Mouse (Mus musculus): ENCODE data around the gene Prr5l.

Gene Prr5l

GRCm38 (mm10) chr2:101823821-101824220 lies 59.0 kb downstream of the Prr5l start:
- DNase-seq (ENCODE audit: extremely low read depth, low read depth, low spot score) = no peak

- DNase-seq (ENCODE audit: extremely low read depth, low read depth, low spot score) = no peak
These were observed 60.0 kb downstream of the Prr5l start for GRCm38 (mm10) chr2:101822785-101823184.

DNA sequence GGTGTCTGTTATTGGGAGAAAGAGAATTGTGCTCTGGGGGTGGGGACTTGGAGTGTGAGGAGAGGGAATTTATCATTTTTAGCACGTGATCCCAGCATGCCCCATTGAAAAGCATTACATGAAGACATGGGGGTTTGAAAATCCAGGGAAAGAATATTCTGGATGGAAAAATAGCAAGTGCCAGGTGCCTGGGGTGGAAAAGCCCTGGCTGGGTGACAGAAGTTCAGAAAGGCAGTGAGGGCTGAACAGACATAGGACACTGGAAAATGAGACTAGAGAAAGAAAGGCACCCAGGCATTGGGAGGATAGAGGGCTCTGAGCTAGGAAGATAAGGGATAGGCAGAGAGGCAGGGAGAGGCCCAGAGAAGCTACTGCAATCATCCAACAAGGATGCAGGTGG lies 62.0 kb downstream of the Prr5l start:
- no peak for DNase-seq (ENCODE audit: extremely low read depth, low read depth, low spot score)

DNA sequence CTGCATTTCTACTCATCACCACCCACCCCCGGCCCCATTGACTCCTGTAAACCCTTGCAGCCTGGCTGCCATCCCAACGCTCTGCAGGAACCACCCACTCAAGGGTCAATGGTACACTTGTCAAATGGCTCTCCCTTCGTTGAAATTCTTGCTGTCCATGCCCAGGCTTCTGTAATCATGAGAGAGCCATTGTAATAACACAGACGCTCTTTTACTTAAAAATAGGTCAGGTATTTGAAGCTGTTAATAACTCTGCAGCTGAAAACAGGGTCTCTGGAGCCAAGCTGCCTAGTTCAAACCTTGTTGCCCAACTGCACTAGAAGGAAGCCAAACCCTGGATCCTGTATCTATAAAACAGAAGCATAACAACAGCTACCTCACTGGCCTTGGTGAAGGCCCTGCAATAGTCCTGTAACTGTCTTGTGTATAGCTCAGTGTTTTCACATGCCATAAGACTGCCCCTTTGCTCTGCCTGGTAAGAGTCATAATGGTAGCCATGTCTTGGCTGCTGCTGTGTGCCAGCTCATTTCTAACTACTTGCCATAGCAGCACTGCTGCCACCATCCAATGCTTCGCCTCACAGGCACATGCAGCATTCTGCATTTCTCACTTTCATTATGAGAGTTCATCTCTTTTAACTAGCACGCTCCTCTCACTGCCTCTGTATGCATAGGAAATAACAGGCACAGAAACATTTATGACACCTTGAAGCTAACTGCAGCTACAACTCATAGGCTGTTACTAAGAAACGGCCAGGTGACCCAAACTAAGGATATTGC lies 63.7 kb downstream of the Prr5l start:
- DNase-seq (ENCODE audit: extremely low read depth, low read depth, low spot score) = no peak

DNA sequence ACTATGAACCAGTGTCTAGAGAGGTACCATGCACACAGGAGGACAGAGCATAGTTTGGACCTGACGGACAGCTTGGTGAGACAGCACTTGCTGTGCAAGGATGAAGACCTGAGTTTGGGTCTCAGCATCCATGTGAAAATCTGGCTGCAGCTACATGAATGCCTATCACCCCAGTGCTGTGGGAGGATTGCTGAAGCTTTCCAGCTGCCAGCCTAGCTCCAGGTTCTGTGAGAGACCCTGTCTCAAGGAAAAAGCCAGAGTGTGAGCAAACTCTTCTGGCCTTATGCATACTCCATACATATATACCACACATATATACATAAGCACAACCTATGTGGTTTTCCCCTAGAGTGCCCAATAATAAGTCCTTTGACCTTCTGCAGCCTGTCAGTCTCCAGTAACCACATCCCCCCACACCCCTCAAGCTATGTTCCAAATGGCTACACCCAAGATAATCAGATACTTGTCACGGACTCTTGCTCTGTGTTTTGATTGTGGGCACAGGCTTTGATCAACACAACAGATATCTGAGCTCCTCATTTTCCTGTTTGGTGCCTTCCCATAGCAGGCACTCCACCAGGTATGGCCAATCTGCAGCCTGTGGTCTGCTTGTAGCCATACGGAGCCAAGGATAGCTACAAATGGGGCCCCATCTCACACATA lies 66.0 kb downstream of the Prr5l start:
- no peak for DNase-seq (ENCODE audit: extremely low read depth, low read depth, low spot score)

- no peak for DNase-seq (ENCODE audit: extremely low read depth, low read depth, low spot score)
These were observed 67.4 kb downstream of the Prr5l start for GRCm38 (mm10) chr2:101815250-101815934.

GRCm38 (mm10) chr2:101814272-101814625 lies 68.6 kb downstream of the Prr5l start:
- no peak for DNase-seq (ENCODE audit: extremely low read depth, low read depth, low spot score)

DNA sequence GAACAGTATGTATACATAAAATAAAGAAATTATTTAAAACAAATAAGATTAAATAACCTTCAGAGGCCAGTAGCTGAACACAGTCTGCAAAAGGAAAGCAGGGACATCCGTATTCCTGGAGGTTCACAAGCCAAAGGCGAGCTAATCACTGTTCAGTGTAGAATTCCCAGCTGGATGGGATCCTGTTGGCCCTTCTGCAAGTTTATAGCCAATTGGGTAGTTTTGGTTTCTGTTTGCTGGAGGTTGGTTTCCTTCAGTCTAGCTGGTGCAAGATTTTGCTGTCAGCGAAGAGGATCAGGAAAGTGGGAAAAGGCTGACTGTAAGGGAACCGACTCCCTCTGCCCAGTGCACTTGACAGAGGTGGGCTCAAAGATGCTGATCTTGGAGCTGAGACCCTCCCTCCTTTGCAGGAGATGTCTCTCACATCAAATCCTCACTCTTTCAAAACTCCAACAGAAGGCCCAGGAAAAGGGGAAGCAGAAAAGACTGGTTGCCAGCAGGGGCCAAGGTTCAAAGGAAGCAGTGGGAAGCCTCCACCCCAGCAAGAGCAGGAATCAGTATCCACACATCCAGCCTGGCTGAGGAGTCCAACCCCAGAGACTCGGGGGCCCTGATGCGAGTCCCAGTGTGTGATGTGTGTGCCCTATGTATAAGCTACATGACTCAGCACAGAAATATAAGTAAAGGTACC lies 69.1 kb downstream of the Prr5l start:
- DNase-seq (ENCODE audit: extremely low read depth, low read depth, low spot score) = no peak

DNA sequence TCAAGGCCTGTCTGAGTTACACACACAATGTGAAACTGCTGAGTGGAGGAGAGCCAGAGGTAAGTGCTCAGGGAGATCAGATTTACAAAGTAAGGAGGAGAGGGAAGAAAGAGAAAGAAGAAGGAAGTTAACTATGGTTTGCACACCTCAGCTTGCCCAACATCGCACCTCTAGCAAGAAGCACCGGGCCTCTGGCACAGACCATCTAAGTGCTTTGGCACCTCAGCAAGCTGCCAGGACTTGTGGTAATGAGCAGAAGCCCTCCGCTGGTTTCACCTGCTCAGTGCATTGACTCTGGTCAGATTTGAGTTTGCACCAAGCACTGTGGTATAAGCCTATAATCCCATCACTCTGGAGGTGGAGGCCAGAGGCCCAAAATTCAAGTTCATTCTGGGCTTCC lies 70.9 kb downstream of the Prr5l start:
- DNase-seq (ENCODE audit: extremely low read depth, low read depth, low spot score) = no peak

DNA sequence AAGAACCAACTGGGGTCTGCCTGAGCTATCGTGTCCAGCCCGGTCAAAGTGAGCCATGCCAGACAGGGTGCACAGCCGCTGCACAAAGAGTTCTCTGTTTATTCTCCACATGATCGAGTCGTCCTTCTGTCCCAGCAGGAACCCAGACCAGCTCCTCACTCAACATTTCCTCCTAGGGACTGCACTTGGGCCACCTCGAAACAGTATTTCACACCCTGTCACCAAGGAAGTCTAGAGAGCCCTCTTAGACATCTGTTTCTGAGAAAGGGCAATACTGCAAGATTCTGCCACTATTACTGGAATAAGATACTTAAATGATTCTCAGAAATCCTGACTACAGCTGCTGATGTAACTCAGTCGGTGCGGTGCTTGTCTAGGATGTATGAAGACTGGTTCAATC lies 72.1 kb downstream of the Prr5l start:
- DNase-seq (ENCODE audit: extremely low read depth, low read depth, low spot score) = no peak

DNA sequence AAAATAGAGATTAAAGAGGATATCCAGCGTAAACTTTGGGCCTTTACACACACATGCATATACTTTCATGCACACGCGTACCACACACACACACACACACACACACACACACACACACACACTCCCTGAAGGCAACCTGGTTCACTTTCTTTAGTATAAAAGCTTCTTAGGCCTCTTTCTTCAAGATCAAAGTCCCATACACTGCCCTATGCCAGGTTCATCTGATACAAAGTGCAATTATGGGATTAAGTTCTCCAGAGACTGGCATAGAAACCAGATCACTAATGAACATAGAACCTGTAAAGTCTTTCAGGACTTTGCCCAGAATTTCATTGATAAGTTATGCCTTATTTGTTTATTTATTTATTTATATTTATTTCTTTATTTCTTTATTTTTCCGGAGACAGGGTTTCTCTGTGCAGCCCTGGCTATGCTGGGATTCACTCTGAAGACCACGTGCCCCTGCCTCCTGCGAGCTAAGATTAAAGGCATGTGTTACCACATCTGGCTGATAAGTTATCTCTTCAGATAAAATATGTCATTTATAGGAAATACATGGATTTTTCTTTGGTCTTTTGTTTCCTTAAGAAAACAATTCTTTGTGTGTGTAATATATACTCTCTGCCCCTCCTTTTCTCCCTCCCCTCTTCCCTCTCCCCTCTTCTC lies 73.1 kb downstream of the Prr5l start:
- no peak for DNase-seq (ENCODE audit: extremely low read depth, low read depth, low spot score)

GRCm38 (mm10) chr2:101807756-101808155 lies 75.1 kb downstream of the Prr5l start:
- DNase-seq (ENCODE audit: extremely low read depth, low read depth, low spot score) = no peak

- DNase-seq (ENCODE audit: extremely low read depth, low read depth, low spot score) = no peak
These were observed 80.6 kb downstream of the Prr5l start for GRCm38 (mm10) chr2:101802240-101802639.

- no peak for DNase-seq (ENCODE audit: extremely low read depth, low read depth, low spot score)
These were observed 85.0 kb downstream of the Prr5l start for GRCm38 (mm10) chr2:101797901-101798250.

DNA sequence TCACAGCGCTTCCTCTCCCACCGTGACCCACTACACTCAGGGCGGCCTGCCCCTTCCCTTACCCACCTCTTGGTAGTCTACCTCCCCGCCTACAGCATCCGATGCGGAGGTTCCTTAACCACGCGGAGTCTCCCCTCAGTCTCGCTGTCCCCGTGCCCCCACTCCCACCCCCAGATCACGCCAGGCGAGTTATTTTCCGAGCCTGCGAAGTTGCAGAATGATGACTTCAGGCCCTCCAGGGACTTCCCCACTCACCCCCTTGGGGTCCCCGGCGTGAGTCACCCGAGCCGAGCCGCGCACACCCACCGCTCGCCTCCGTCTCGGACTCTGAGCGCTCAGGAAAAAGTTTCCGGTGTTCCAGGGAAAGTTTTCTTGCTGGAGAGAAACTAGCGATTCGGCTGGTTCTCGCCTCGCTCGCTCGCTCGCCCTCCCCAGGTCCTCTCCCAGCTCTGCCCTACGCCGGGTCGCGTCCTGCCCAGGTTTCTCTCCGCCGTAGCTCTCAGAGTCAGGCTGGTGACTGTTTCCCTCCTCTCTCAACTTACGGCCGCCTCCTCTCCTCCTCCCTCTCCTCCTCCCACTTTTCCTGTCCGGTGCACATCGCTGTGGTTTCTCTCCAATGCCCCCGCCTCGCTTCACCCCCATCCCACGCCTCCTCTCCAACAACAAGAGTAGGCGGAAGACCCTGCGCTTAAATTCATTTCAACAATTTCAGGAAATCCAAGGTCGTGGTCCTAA lies 85.5 kb downstream of the Prr5l start:
- no peak for DNase-seq (ENCODE audit: extremely low read depth, low read depth, low spot score)

GRCm38 (mm10) chr2:101796287-101797115 lies 86.3 kb downstream of the Prr5l start:
- DNase-seq (ENCODE audit: extremely low read depth, low read depth, low spot score) = no peak

DNA sequence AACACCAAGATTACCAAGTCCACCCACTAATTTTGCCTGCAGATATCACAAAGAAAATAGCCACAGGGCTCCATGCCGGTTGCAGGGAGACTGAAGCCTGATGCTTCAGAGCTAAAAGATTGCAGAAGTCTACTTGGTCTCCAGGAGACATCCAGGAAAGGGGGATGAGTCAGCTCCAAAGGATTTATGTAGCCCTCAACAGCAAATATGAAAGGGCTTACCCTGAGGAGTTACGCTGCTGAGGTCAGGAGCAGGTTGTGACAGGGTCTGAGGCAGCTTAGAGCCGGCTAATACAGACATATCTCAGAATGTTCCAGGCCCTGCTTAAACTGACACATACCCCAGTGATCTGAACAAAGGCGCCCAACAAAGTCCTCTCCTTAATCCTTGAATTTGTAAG lies 90.7 kb downstream of the Prr5l start:
- no peak for DNase-seq (ENCODE audit: extremely low read depth, low read depth, low spot score)

- DNase-seq (ENCODE audit: extremely low read depth, low read depth, low spot score) = no peak
These were observed 99.6 kb downstream of the Prr5l start for GRCm38 (mm10) chr2:101783255-101783654.

DNA sequence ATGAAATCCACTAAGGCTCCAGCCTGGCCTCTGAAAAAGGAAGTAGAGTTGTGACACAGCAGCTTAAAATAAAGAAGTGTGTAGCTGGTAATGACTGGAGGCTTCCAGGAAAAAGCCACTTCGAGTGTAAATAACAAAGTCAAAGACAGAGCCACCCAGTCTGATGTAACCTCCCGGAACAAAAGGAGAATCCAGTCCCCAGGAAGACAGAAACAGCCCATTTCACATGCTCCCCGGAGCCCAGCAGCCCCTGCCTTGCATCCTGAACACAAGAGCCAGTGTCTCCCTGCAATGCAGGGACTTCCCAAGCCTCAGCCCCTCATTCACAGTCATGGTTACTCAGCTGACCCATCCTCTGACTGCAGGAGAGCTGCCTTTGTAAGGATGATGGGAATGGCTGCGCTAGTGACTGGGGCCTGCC lies 101.5 kb downstream of the Prr5l start:
- DNase-seq (ENCODE audit: extremely low read depth, low read depth, low spot score) = no peak

DNA sequence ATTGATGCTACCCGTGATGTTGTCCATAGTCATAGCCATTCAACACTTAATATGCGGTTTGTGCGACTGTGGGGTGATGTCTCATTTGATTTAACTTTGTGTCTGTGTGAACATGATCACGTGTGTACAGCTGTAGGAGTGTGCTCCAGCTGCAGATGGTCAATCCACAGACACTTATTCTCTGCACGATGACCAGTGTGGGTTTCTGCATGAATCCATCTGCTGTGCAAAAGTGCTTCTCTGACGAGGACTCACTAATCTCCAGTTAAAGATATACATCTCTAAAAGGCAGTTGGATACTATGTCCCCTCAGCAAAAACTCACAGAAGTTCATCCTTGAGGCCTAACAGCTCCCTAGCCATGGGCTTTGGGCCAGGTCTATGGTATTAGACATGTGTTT lies 104.7 kb downstream of the Prr5l start:
- no peak for DNase-seq (ENCODE audit: extremely low read depth, low read depth, low spot score)
